Mouse (Mus musculus): ENCODE data around the gene Prmt8.
A peak's percentile ranks its signal among the peaks of the same experiment; 100 is the strongest.

Gene Prmt8

DNA sequence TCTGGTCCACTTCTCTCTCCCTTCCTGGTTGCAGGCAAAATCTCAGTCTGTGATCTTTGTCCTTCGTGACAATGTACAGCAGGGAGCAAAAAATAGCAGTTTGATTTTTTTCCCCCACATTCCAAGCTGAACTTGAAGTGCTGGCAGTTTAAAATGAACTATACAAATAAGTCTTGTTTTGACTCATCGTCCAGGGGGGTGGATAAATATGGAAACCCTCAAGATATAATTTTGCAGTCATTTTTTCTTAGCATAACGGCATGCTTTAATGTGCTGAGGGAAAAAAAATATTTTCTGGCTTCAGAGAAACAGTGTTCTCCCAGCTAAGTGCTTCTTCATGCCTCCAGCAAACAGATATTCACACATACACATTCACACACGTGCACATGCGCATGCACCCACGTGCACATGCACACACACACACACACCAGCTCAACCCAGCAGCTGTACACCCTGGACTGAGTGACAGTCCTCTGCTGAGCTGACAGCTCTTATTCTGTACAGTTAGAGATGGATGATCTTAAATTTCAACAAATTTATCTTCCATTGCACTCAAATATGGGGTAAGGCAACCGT, 107.5 kb downstream of the Prmt8 start:
- no peak for DNase-seq (ENCODE audit: low spot score)

DNA sequence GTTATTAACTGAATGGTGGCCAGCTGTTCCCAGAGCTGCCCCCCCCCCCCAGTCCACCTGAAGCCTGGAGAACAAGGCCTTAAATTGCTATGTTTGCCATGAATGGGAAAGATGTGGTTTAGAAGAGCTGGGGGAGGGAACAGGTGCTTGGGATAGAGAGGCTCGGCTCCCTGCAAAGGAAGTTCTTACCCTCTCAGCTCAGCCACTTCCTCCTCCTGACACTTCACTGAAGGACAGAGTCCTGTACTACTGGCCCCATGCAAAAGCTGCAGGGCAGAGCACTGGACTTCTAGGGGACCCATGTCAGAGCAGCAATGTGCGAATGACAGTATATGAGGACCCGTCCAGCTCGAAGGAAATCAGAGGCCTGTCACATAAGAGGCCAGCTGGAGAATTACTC, 109.3 kb downstream of the Prmt8 start:
- DNase-seq (ENCODE audit: low spot score), result no peak

DNA sequence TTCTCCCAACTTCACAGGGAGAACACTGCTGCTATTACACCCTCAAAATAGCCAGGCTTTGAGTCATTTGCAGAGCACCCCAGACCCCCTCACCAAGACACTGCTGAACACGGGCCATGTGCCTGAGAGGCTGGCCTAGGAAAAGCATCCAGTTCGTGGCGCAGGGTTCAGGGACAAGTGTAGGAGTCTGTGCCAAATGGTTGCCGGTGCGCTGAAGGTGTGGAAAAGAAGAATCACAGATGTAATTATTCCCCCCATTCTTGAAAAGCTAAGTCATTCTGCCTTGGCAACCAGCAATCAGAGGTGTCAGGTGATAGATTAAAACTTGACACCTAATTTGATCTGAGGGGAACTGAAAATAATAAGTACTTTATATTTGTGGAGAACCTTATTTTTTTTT, 109.8 kb downstream of the Prmt8 start:
- DNase-seq (ENCODE audit: low spot score), result no peak

DNA sequence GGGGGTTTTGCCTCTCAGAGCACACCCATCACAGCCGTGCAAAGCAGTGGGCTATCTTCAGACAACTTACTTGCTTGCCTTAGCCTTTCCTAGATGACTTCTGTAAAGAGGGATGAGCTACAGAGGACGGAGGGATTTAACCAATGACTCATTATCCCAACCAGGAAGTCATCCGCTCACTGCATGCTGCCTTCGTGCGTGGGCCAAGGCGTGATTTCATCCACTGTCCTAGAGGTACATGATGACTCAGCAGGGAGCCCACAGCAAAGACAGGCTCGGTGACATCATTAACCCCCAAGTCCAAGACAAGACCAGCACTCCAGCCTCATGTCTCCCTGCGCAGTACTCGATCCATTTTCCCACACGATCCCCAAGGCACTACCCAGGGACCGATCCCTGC, 112.1 kb downstream of the Prmt8 start:
- no peak for DNase-seq (ENCODE audit: low spot score)

DNA sequence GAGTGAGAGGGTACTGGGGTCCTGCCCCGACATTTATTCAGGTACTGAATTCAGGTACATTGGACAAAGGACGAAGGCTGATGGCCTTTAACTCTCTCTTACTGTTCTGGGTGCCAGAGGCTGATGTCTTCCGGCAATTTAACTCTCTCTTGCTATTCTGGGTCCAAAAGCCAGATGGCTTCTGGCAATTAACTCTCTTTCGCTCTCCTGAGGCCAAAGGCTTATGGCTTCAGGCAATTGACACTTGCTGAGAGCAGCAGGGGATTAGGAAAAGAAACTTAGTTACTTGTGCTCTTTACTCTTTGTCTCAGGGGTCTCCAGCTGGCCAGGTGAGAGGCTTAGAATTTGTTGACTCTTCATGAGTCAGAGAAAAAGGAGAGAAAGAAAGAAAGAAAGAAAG, 113.3 kb downstream of the Prmt8 start:
- peak; percentile 20 for DNase-seq (ENCODE audit: low spot score)

DNA sequence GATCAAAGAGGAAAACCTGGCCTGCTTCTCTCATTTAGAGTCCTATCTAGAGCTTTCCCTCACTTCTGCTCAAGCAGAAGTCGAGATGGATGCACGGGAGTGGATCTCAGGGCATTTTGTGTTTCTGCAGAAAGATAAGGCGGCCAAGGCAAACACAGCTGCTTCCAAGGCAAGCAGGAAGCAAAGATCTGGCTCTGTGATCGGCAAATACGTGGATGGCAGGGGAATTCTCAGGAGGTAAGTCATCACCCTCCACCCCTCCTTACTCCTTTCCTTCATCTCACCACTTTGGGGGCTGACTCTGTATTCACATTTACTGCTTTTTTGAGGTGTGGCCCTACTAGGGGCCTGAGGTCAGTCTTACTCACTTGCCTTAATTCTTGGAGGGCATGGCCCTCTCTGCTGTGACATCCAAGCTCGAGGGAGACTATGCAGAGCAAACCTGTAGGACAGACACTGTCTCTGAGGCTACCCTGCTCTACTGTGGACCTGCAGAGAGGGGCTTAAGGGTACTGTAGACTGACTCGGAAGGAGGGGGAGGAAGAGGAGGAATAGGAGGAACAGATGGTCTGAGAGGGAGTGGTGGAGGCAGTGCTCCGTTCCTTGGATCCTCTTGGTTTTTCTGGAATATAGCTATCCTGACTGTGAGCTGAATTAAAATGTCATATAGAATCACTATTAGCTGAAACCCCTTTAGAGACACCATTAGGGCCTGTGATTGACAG, 128.0 kb downstream of the Prmt8 start:
- DNase-seq (ENCODE audit: low spot score), result no peak
